Mouse (Mus musculus): ENCODE data around the gene Slc22a19. TPM values are rescaled to one million over a fixed set of nuclear protein-coding genes. Genes with fewer than 3 reads are reported as not detected.
"Not testable (repeated sequence)": the region's sequence is repeated elsewhere in the genome, so short reads cannot be mapped to it uniquely, and the experiment has no call there.

Slc22a19 gene
- polyA plus RNA-seq (2015; fragmentation: Nextera tagmentation; extraction: Ambion mirVana) = not detected in 2 replicates

DNA sequence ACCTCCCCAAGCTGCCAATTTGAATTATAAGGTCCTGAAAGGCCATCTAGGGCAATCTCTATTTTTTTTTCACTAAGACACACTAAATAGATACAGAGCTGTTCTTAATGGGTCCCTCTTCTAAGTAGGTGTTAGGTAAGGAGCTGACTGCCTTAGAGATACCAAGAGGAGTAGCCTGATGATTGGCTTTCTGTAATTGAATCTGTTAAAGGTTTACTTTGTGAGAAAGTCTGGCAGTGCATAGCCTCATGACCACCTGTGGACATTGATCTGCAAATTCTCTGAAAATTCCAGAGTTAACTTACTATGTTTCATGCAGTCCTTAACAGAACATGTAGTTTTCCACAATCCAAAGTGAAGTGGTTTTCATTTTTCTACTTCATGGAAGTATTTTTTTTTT is at the start of gene Slc22a19:
Gene Slc22a19, minus strand, starts transcription at position 163 of the 400 bp plus-strand sequence.
- Histone ChIP-seq H3K36me3 (no peaks in the 10 kb centered on the region), H3K4me1 (replicated peaks) (no peaks in the 10 kb centered on the region), H3K27ac (no peak within 1 kb of the TSS), H3K4me3 (replicated peaks) (no peak within 1 kb of the TSS), H3K27me3 (replicated peaks) (no peaks in the 10 kb centered on the region), H3K9me3 (no peaks in the 10 kb centered on the region), H3K4me2 (replicated peaks) (no peak within 1 kb of the TSS), H3K9ac (no peak within 1 kb of the TSS)
- no peak for ATAC-seq

DNA sequence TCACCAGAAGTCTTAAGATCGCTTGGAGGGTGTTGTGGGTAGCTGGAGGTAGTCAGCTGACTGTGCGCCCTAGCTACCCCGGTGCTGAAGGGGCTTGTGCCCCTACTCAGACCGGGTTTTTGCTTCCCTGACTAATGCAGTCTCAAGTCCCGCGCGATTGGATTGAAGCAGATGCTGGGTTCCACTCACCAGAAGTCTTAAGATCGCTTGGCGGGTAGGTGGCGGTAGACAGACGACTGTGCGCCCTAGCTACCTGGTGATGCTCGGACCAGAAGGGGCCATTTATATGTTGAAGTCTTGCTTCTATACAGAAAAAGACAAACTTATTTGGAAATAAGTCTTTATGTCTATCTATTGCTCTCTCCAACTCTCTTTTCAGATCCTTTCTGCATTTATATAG is 42.3 kb upstream of the Slc22a19 start:
- not testable (repeated sequence) for H3K36me3 ChIP-seq; H3K27ac ChIP-seq; ATAC-seq; H3K4me1 ChIP-seq (replicated peaks); H3K4me3 ChIP-seq (replicated peaks); H3K9me3 ChIP-seq; H3K4me2 ChIP-seq (replicated peaks); H3K27me3 ChIP-seq (replicated peaks); H3K9ac ChIP-seq
- WGBS = 74% methylated on average over 13 of the region's 13 CpGs

GRCm38 (mm10) chr19:7729543-7729942 is 18.4 kb upstream of the Slc22a19 start:
- no peak overlapping the region for H3K4me3 ChIP-seq (replicated peaks)
- H3K27ac ChIP-seq = no peak overlapping the region
- H3K4me1 ChIP-seq (replicated peaks) = no peaks in the 10 kb centered on the region
- no peaks in the 10 kb centered on the region for H3K9me3 ChIP-seq
- 28% methylated on average over 1 of the region's 1 CpGs for WGBS
- no peak overlapping the region for H3K9ac ChIP-seq
- H3K36me3 ChIP-seq = no peaks in the 10 kb centered on the region
- H3K4me2 ChIP-seq (replicated peaks) = no peak overlapping the region
- ATAC-seq = no peak
- H3K27me3 ChIP-seq (replicated peaks) = no peaks in the 10 kb centered on the region

DNA sequence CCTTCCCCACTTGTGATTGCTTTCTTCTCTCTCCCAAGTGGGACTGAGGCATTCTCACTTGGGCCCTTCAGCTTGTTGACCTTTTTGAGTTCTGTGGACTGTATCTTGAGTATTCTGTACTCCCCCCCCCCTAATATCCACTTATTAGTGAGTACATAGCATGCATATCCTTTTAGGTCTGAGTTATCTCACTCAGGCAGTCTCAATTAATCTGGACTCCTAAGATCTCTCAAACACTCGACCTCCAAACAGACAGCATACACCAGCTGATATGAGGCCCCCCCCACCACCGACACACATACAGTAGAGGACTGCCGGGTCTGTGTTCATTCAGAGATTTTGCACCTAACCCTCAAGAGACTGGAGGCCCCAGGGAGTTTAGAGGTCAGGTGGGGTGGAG is 18.0 kb downstream of the Slc22a19 start:
- 60% methylated on average over 3 of the region's 3 CpGs for WGBS
- H3K4me3 ChIP-seq (replicated peaks); H3K27ac ChIP-seq; H3K9ac ChIP-seq; H3K4me1 ChIP-seq (replicated peaks); H3K36me3 ChIP-seq; H3K9me3 ChIP-seq; H3K27me3 ChIP-seq (replicated peaks); ATAC-seq; H3K4me2 ChIP-seq (replicated peaks): not testable (repeated sequence)

DNA sequence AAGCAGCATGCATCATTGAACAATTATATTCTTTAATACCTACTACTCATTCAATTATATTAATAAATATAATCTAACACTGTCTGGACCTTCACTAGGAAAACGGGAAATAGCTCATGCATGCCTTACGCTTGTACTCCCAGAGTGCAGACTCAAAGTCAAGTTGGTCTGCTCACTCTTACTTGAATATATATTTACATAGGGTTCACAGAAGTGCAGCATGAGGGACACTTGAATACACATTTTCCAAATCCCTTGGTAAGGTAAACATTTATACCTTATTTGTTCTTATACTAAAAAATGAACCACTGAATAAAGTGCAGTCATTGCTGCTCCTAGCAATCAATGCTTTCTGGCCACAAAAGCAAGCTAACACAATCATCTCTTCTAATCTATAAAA is 19.9 kb downstream of the Slc22a19 start:
- no peaks in the 10 kb centered on the region for H3K36me3 ChIP-seq
- no peaks in the 10 kb centered on the region for H3K9me3 ChIP-seq
- H3K4me2 ChIP-seq (replicated peaks) = no peak overlapping the region
- no peak for ATAC-seq
- no peak overlapping the region for H3K27ac ChIP-seq
- H3K9ac ChIP-seq = no peak overlapping the region
- no peaks in the 10 kb centered on the region for H3K4me1 ChIP-seq (replicated peaks)
- H3K4me3 ChIP-seq (replicated peaks) = no peak overlapping the region
- H3K27me3 ChIP-seq (replicated peaks) = no peaks in the 10 kb centered on the region
- 83% methylated on average over 2 of the region's 2 CpGs for WGBS

DNA sequence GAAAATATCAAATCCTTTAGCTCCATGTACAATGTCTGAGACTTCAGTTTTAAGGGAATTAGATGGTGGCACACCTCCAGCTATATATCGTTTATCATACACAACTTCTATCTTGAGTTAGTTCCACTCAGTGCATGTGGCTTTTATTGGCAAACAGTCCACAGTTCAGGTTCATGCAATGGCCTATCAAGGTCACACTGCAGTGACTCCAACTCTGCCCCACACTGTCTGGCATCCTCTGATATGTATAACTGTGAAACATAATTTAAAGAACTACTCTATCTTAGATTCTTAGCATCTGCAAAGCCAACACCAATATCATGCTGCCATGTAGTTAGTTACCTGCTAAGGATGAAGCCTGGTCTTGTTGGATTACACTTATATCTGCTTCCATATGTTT is 23.1 kb downstream of the Slc22a19 start:
- WGBS = 66% methylated on average over 1 of the region's 1 CpGs
- Histone ChIP-seq H3K9ac (no peak overlapping the region), H3K36me3 (no peaks in the 10 kb centered on the region), H3K4me1 (replicated peaks) (no peaks in the 10 kb centered on the region), H3K9me3 (no peaks in the 10 kb centered on the region), H3K4me2 (replicated peaks) (no peak overlapping the region), H3K27ac (no peak overlapping the region), H3K4me3 (replicated peaks) (no peak overlapping the region), H3K27me3 (replicated peaks) (no peaks in the 10 kb centered on the region)
- no peak for ATAC-seq

DNA sequence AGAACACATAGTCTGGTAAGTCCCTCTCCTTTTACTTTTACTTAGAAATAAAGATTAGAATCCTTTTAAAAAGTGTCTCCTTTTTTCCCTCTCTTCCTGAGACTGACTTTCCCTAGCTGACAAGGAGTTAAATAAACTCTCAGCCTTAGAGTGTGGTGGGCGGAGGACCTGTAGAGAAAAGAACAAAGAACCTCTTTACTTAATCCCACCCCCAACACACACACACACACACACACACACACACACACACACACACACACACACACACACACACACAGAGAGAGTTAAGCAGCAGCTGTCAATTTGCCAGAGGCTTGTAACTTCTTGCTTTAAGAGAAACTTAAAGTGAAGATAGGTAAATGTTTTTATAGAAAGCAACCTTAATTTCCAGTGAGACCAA is 39.1 kb downstream of the Slc22a19 start:
- H3K4me3 ChIP-seq (replicated peaks) = no peak overlapping the region
- no peaks in the 10 kb centered on the region for H3K36me3 ChIP-seq
- H3K27me3 ChIP-seq (replicated peaks) = no peaks in the 10 kb centered on the region
- ATAC-seq = no peak
- no peaks in the 10 kb centered on the region for H3K9me3 ChIP-seq
- H3K4me1 ChIP-seq (replicated peaks) = no peaks in the 10 kb centered on the region
- WGBS = 25% methylated on average over 1 of the region's 1 CpGs
- no peak overlapping the region for H3K27ac ChIP-seq
- no peak overlapping the region for H3K9ac ChIP-seq
- no peak overlapping the region for H3K4me2 ChIP-seq (replicated peaks)

- ATAC-seq = no peak
- no peaks in the 10 kb centered on the region for H3K9me3 ChIP-seq
- WGBS = 77% methylated on average over 8 of the region's 8 CpGs
- no peaks in the 10 kb centered on the region for H3K4me1 ChIP-seq (replicated peaks)
- no peak overlapping the region for H3K4me3 ChIP-seq (replicated peaks)
- no peak overlapping the region for H3K4me2 ChIP-seq (replicated peaks)
- no peak overlapping the region for H3K9ac ChIP-seq
- H3K27me3 ChIP-seq (replicated peaks) = no peaks in the 10 kb centered on the region
- no peaks in the 10 kb centered on the region for H3K36me3 ChIP-seq
- H3K27ac ChIP-seq = no peak overlapping the region
Observed at GRCm38 (mm10) chr19:7648913-7649666, 62.0 kb downstream of the Slc22a19 start.

GRCm38 (mm10) chr19:7633786-7634185 is 77.3 kb downstream of the Slc22a19 start:
- Histone ChIP-seq H3K4me2 (replicated peaks) (no peak overlapping the region), H3K4me3 (replicated peaks) (no peak overlapping the region), H3K36me3 (no peaks in the 10 kb centered on the region), H3K4me1 (replicated peaks) (no peaks in the 10 kb centered on the region), H3K9me3 (no peaks in the 10 kb centered on the region), H3K27me3 (replicated peaks) (no peaks in the 10 kb centered on the region), H3K9ac (no peak overlapping the region), H3K27ac (no peak overlapping the region)
- 66% methylated on average over 1 of the region's 1 CpGs for WGBS
- no peak for ATAC-seq

GRCm38 (mm10) chr19:7633021-7633420 is 78.1 kb downstream of the Slc22a19 start:
- ATAC-seq = no peak
- Histone ChIP-seq H3K9me3 (no peaks in the 10 kb centered on the region), H3K4me3 (replicated peaks) (no peak overlapping the region), H3K4me1 (replicated peaks) (no peaks in the 10 kb centered on the region), H3K4me2 (replicated peaks) (no peak overlapping the region), H3K27me3 (replicated peaks) (no peaks in the 10 kb centered on the region), H3K36me3 (no peaks in the 10 kb centered on the region), H3K9ac (no peak overlapping the region), H3K27ac (no peak overlapping the region)

Other genes starting within 250 kb of the Slc22a19 start
- 140 and 143 TPM in 2 replicates for gene Rtn3, start 228.0 kb downstream of the Slc22a19 start, polyA plus RNA-seq (2015; fragmentation: Nextera tagmentation; extraction: Ambion mirVana)
- 10.9 and 11.6 TPM in 2 replicates for gene Atl3, start 217.3 kb downstream of the Slc22a19 start, polyA plus RNA-seq (2015; fragmentation: Nextera tagmentation; extraction: Ambion mirVana)
- 7.6 and 8.4 TPM in 2 replicates for gene Pla2g16, start 153.9 kb downstream of the Slc22a19 start, polyA plus RNA-seq (2015; fragmentation: Nextera tagmentation; extraction: Ambion mirVana)
- 1.3 and 2.4 TPM in 2 replicates for gene Lgals12, start 104.1 kb downstream of the Slc22a19 start, polyA plus RNA-seq (2015; fragmentation: Nextera tagmentation; extraction: Ambion mirVana)
- not detected in 2 replicates for gene Hrasls5, start 98.8 kb downstream of the Slc22a19 start, polyA plus RNA-seq (2015; fragmentation: Nextera tagmentation; extraction: Ambion mirVana)
- gene Slc22a26, start 91.4 kb upstream of the Slc22a19 start, polyA plus RNA-seq (2015; fragmentation: Nextera tagmentation; extraction: Ambion mirVana) = not detected in 2 replicates